Mouse (Mus musculus) mature B cell (primary cell): ENCODE data around the gene Camk1d.
"Not testable (repeated sequence)": the region's sequence is repeated elsewhere in the genome, so short reads cannot be mapped to it uniquely, and the experiment has no call there.

Experiments
- in situ Hi-C: fragments of 300-500 bp; cut with MboI; formaldehyde crosslinking; loops from 2 replicates; pipeline ENCODE4 v1.14.3; 2019

Gene Camk1d

DNA sequence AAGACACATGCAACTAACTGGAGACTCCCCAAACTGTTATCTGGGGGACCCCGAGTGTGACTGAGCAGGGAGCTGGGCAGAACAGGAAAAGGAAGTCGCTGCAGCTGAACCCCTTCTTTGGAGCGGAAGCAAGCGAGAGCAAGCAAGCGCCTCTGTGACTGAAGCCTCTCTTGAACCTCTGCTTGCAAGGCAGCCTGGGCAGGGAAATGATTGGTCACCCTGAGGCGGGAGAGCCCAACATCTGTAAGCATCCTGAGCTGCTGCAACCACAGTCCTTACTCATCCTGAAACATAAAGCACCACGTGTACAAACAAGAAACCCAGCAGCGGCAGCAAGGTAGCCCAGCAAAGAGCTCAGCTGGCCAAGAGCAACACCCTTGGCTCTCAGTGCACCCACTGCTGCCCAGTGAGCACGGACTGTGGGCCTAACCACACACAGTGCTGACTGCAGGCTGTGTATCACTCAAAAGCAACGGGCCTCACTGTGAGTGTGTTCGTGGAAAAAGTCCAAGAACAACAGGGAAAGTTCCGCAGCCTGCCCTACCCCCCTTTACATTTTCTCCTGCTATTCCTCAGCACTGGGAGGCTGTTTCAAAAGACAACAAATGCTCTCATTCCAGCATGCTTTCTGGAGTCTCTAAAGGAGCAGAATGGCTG is 100.5 kb downstream of the Camk1d start:
- in situ Hi-C loops: no loop called here

DNA sequence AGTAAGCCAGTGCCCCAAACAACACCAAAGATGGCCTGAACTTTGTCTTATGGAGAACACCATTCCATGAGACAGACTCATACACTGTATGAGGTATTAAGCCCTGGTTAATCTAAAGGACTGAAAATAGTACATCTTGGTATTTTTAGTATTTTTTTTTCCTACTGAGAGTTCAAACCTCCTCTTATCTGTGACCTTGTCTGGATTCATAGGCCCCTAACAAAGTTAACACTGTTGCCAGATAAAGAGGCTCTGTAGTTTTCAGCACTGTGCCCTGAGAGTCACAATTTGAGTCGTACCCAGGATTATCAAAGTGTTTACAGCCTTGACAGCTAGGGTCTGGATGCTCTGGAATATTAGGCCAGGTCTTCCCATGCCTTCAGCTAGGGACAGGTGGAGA is 102.7 kb downstream of the Camk1d start:
- in situ Hi-C loops: no loop called here

DNA sequence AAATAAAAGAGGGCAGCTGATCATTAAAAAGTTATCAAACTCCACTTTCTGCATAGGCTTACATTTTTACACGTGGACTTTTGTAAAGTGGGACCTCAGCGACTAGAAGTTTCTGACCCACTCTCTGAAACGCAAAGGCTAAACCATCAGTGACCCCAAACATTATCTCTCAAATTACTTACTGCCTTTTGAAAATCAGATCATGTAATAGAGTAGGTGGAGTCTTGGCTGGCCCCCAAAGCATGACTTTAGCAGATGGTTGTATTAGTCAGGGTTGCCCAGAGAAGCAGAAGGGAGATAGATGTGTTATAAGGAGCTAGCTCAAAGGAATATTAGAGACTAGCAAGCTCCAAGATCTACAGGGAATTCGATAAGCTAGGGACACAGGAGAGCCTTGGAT is 103.8 kb downstream of the Camk1d start:
- in situ Hi-C loops: no loop called here

DNA sequence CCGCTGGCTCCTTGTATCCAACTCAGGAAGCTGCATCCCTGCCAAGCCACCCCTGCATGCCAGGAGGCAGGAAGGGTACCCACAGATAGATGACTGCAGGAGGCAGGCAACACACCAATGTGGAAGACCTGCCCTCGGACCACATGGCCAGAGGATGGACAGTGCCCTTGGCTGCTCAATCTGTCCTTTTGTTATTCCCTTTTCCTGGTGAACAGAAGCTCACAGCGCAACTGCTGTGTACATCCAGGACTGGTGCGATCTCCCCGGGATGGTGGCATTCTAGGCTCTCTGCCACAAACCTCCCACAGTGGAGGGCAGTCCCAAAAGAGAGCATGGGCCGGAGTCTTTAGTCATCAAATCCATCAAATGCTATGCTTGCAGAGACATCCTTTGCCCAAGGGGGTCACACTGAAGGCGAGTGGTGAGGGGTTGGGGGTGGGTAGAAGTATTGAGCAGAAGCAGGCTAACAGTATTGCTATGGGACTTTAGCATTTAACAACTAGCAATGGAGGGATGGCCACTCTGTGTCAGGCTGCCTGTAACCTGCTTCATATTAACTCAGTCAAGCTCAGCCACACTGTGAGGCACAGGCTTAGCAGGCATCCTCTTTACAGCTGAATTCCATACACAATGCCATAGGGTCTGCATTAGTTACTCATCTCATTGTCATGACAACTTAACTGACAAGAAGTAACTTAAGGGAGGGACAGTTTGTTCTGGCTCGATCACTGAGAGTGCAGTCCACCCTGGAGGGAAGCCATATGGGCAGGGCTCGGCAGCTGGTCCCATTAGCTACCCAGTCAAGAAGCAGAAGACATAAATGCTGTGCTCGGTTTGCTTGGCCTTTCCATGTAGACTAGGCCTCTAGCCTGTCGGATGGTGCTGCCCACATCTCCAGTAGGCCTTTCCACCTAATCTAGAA is 106.1 kb downstream of the Camk1d start:
- in situ Hi-C loops: no loop called here

DNA sequence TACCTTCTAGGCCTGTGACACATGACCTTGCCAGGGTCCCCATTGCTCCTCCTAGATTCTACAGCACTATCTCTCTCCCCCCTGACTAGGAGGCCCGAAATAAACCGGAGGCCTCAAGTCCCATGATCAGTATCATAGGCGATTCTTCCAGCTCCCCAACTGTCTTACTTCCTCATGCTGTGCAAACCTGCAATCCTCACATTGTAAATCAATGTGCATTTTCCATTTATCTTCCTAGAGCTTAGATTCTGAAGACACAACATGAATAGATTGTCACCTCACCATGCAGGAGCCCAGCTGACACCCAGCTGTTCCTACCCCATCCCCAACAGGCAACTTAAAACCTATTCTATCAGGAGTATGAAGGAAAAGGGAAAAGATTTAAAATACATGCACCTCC is 108.5 kb downstream of the Camk1d start:
- in situ Hi-C loops: no loop called here

DNA sequence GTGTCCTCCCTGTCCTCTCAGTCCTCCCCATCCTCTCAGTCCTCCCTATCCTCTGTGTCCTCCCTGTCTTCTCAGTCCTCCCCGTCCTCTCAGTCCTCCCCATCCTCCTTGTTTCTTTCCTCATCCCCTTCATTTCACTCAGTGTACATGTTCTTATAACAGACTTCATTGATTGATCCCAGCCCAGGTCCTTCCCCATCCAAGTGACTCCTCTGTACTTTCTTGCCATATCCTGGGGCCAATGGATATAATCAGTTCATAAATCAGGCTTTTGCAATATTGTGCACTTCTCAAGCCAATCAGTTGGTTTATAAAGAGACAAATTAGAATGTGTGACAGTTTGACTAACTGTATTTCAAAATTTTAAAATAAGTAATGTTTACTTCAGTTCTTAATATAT is 112.3 kb downstream of the Camk1d start:
- in situ Hi-C loops: no loop called here

DNA sequence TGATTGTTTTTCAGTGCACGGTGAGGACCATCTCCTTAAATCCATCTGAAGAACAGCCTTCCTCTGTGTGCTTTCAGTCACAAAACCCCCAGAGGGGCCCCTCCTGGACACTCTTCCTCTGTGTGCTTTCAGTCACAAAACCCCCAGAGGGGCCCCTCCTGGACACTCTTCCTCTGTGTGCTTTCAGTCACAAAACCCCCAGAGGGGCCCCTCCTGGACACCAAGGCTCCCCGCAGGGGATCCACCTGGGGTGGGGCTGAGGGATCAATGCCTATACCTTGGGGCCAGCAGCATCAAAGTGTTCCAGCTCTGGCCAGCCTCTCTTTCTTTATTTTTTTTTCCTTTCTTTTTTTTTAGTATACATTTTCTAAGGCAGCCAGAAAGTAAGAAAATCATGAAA is 113.1 kb downstream of the Camk1d start:
- in situ Hi-C loops: not testable (repeated sequence)

DNA sequence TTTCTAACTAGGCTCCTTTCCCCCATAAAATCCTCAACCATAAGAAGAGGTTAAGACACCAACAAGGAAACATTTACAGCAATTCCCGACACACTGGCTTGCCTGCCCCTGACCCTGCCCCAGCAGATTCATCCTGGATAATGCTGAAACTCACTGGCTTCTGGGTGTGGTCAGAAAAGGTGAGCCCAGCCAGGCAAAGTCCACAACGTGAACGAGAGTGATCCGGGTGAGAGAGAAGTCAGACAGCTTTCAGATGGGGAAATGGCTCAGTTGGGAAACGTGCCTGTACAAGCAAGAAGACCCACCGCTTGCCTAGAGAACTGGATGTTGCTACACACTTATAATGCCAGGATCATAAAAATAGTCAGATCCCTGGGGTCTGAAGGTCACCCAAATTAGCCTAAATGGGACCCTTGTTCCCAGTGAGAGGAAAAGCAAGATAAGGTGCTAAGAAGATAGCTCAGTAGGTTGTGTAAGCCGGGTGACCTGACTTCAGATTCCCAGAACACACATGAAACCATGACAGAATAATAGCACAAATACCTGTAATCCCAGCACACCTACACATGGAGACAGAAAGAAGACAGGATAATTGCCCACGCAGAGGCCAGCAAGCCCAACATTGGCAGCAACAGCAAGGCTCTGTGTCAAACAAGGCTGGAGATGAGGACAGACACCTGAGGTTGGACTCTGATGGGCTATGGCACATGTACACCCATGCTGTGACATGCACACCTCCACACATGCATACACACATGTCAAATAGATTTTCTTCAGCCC is 113.9 kb downstream of the Camk1d start:
- in situ Hi-C loops: no loop called here

DNA sequence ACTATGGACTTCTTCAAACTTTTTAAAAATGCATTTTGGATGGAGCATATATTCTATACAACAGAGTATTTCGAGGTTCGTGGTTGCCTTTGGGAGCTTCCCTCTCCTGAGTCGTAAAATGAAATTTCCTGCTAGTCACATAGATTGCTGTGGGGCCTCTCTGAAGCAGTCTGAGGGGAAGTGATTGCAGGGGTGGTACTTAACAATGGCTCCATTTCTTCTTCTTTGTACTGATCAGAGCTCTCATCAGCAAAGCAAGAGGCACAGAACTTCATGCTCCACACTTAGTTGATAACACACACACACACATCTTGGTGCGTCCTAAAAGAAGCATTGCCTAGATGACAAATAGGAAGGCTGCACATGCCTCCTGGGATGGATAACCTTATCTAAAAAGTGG is 114.6 kb downstream of the Camk1d start:
- in situ Hi-C loops: no loop called here

DNA sequence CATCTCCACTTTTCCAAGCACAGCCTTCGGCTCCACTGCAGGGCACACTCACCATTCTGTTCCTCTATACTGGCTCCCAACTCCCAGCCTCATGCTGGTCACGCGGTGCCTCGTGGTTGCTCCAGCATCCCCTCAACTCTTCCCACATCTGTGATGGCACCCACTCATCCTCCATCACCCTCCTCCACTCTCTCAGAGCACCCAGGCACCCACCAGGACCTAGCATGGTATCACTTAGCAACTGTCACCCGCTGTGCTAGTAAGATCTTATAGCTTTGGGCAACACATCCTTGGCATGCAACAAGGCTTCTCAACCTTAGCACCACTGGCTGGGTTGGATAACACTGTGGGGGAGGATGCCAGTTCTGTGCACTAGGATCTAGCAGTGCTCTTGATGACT is 115.8 kb downstream of the Camk1d start:
- in situ Hi-C loops: no loop called here

DNA sequence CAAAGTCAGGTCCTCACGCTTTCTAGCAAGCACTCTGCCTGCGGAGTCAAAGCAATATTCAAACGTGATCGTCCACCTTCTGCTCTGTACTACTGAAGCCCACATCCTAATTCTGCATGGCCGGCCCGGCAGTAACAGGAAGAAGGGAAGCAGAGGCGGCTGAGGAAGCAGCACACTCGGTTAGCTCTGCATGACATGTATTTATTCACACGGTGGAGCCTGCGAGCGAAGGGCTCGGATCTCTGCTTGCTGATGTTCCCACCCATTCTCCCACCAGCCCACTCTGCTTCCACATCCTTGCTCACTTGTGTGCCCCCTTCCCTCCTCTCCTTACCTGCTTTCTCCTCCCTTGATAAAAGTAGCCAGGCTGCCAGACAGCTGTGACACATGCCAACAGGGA is 117.4 kb downstream of the Camk1d start:
- in situ Hi-C loops: no loop called here

DNA sequence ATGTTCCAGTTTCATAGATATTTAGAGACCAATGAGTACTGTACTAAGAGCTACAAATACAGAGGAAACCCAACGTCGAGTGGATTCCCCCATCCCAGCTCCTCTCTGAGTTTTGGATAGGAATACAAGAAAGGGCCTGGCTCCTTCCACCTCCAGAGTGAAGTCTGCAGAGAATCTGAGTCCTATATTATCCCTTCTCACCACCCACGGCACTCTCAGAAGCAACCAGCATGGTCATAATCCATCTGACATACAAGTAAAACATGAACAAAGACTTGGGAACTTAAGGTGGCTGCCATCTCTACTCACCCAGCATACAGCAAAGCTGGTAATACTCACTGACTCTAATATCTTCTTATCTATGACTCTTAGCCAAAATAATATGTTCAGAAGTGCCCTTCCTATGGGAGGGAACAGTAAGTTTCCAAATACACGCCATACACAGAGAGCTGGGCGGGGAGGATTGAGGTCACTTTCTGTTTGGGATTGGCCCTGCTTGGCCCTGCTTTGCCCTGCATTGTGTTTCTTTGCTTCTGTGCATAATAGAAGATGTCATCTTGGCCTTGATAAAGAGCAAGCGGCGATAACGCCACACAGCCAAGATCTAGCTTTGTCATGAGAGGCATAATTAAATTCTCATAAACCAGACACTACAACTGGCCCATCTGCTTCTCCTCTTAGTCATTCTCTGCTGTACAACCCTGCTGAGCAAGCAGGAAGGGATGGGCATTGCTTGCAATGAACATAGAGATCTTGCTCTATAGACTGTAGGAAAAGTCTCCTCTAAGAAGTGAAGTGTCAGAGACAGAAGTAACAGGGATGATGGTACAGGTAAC is 118.7 kb downstream of the Camk1d start:
- in situ Hi-C loops: no loop called here

DNA sequence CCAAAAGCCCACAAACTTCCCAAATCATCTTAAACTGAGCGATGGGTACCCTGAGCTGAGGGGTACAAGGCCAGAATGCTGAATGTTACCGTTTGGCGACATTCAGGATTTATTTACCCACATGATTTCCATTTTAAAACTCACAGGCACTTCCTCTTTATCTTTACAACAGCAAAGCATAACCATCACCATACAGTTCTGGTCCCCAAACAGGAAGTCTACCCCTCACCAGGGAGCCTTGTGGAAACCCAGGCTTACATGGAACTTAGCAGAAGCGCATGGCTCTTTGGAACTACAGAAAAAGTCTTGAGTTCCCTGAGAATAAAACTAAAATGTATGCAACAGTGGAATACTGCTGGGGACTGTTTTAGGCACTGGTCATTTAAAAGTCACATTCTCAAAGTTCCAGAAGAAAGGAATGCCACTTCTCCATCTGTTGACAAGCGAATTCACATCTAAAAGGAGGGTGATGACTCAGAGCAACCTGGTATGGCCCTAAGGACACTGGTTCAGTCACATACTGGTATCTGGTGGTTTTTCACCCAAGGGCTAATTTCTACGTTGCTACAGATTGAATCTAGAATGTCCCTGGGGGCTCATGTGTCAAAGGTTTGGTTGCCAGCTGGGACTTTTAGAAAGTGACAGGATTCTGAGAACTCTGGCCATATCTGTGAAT is 121.7 kb downstream of the Camk1d start:
- in situ Hi-C loops: no loop called here

DNA sequence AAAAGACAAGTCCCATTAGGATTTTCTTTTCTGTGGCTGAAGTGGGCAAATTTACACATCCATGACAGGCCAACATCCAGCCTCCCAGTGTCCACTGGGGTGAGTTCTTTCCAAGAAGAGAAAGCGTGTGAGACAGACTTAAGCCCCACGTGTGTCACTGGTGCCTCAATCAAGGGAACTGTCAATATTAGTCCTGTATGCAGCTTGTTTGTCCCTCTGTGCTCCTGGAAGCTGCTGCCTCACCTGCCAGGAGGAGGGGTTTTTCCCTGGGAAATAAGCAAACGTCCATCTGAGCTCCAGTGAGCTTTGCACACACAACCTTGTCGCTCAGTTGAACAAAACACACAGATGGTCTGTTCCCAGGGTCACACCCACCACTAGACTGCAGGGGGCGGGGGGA is 124.2 kb downstream of the Camk1d start:
- in situ Hi-C loops: no loop called here

DNA sequence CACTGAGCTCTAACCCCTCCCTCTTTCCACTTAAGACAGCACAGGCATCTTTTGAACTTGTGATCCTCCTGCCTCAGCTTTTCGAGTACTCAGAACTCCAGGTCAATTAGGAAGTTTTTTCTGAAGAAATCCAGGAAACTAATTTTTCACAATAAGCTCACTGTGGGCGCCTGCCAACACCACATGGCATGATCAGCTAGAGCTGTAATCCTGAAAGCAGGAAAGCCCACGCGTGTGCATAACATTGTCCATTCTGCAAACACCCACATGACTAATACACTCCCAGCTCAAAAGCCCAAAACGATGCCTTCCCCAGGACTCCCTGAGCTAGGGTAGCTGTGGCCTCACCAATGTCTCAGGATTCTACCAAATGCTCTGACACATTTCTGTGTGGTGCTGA is 125.2 kb downstream of the Camk1d start:
- in situ Hi-C loops: no loop called here

DNA sequence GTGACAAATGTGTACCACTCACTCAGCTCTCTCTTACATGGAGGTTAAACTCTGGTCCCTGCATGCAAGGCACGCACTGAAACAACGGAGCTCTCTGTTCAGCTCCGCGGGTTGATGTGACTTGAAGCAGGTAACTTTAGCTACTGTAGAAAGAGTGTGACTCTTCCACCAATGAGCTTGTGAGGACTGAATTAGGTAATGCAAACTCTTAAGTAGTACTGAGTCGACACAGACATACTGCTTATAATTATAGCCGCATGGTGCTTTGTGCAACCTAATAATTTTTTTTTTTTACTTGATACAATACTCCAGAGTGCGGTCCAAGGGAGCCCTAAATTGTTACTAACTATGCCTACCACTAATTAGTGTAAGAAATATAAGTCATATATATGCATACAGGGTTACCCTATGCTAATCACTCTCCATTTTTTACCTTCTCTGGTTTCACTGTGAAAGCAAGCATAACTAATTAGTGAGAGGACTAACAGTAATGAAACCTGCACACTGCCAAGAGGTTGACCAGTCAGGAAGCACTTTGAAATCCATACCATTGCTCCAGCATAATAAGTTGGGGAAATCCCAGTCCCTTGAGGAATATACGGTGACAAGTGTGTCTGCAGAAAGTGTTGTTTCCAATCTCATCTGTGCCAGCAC is 125.9 kb downstream of the Camk1d start:
- in situ Hi-C loops: no loop called here

DNA sequence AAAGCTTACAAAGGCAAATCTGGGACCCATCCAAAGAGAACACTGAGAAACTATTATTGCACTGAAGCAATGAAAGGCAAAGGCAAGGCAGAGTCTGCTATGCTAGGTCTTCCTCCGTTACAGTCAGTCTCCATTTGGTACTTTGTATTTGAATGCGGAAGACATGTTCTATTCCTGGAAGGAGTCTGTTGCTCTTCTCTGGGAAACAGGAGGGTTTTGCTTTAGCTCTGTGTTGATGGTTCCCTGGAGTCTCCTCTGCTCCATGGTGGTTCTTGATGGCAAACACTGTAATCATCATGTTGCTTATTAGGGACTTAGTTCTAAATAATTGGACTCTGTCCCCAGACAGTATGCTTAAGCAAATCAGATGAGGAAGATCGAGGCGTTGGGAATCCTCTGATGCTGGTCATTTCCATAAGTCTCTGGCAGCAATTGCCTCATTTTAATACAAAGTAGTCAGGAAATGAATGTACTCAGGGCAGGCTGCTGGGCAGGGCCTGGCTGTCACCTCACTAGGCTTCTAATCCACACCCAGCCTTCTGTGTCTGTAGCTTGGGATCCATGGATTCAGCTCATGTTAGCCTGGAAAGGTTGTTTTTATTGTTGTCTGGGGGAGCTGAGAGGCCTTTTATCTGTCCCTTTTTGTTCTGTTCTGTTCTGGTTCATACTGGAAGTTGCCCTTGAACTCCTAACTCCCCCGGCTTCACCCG is 129.8 kb downstream of the Camk1d start:
- in situ Hi-C loops: no loop called here

DNA sequence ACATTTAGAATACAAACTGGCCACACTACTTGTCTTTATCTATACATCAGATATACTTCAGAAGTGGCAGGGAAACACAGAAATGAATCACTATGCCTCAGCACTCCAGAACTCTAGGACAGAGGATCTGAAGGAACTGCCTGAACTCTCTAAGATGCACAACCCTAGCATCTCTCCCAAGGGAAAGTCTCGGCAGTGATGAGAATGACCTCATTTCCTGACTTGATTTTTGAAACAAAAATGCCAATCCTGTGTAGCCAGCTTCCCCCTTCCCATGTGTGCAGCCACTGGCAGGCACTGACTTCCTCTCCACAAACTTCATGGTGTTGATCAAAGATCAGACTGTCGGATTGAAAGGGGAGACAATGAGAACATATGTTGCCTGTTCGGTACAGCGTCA is 134.9 kb downstream of the Camk1d start:
- in situ Hi-C loops: no loop called here

DNA sequence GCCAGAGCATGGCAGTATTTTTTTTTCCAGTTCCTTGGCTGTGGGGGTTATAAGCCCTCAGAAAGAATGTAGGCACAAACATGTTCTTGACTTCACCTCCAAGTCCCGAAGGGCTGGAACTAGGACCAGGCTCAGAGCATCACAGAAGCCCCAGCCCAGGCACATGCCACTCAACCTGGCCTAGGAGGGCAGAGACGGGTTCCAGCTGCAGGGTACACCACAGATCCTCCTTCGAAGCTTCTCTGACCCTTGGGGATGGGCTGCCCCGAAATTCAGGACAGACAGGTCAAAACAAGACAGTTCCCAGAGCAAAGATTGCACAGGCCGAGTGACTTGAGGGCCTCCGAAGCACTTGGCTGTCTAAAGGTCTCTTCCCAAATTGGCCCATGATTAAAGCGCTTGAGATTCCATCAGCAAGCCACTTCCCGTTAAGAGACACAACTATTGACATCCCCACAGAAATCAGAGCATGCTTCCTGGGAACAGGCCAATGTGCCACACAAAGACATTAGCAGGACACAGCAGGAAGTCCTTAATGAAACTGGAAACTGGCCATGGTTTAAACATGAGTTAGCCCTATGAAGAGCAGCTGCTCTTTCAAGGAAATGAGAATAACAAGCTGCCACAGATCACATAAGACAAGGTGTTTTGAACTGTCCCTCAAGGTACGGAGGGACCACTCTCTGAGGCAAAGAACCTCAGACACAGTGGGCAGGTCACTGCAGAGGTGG is 136.8 kb downstream of the Camk1d start:
- in situ Hi-C loops: no loop called here
